Mouse (Mus musculus): ENCODE measurements at regions not wholly inside any gene's neighbourhood (a gene's known extent, or its start where the extent isn't known, plus 50 kb on each side); places are given as distances from the start of the nearest gene placed in this dataset.

DNA sequence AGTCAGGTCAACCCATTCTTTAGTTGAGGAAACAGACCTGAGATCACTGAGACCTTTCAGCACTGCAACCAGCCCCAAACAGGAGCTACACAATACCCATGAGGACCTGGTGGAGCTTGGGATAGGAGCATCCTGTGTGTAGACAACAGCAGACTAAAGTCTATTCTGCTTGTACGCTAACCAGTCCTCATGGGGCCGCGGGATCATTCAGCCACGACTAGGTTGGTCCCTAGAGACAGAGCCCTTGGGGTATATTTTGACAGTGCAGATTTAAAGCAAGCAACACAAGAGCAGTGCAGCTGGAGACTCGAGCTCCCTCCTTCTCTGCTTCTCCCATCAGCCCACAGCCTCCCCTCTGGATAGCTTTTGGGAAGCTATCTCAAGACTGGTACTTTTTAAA lies 51.7 kb upstream of the Ankrd34c start:
- DNase-seq (ENCODE audit: low read depth, low spot score) = no peak

DNA sequence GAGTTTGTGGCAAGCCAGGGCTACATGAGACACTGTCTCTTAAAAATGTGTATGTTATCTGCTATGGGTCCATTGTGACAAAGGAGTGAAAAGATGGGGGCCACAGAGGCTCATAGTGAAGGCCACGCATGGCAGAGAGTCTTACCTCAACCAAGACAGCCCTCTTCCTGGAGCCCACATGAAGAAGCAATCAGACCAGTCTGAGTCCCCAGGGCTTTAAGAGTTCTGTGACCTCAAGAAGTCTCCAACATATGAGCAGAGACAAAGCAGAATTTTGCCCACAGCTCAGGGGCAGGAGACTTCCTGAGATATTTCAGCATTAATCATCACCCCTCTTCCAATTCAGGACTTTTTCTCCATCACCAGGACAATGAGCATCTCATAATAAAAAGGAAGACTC lies 50.4 kb upstream of the Ankrd34c start:
- DNase-seq (ENCODE audit: low read depth, low spot score) = no peak
